Mouse (Mus musculus) embryonic fibroblast, embryonic 13.5 days (primary cell): ENCODE measurements around the gene Eef1akmt3.

ENCODE experiments used
- CTCF ChIP-seq: IDR thresholded peaks from 2 replicates; pipeline ENCODE4 v1.5.1; 2011; ENCODE audit warnings: mild to moderate bottlenecking, control low read depth, low read length, moderate library complexity, borderline replicate concordance; ENCODE audit not compliant: insufficient read depth
- POLR2A ChIP-seq: IDR thresholded peaks from 2 replicates; pipeline ENCODE4 v1.6.1; 2011; ENCODE audit warnings: low read depth, mild to moderate bottlenecking, control low read depth, low read length, moderate library complexity

DNA sequence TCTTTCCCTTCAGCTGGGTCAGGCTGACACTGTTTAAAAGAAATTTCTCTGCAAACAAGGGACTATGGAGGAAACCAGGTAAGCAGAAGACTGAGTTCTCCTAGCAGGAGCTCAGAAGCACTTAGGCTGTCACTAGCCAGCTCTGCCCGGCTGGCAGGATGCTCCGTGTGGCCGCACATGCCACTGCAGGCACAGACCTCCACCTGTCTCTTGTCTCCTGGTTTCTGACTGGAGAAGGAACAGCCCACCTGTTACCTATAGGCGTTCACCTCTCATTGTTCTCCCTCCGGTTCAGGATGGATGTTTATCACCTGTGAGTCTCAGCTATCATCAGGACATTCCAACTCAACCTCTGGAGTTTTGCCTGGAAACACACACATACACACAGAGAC lies 42.6 kb upstream of the Eef1akmt3 start:
- TF ChIP-seq CTCF, result no peak
- TF ChIP-seq POLR2A, result no peak
